Mouse (Mus musculus): ENCODE results near the gene Ap1ar. TPM values are rescaled to one million over a fixed set of nuclear protein-coding genes. Genes with fewer than 3 reads are reported as not detected.
A peak's percentile ranks its signal among the peaks of the same experiment; 100 is the strongest.

Ap1ar gene
- polyA plus RNA-seq, 2 experiments, result 38.2 to 43.1 TPM

DNA sequence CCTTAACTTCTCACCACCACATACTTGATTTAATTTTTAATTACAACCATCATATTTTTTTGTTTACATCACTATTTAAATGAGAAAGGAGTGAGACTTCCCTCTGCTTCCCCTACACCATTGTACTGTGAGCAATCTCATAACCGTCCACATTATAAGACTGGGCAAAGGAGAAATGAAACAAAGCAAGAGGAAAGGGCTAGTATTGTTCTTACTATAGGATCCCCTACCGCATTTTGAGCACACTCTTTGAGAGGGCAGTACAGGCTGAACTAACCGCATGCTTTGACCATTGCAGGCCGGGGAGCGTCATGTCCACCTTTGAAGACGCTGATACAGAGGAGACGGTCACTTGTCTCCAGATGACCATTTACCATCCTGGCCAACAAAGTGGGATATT is 41.1 kb downstream of the Ap1ar start:
- Histone ChIP-seq H3K36me3 (ENCODE audit: control insufficient read depth, insufficient read depth, low read length) (no peaks in the 10 kb centered on the region), H3K4me1 (ENCODE audit: control insufficient read depth, insufficient read depth, low read length) (no peaks in the 10 kb centered on the region; the same call in 1 of the 2 replicates), H3K9ac (ENCODE audit: low read depth, low read length, severe bottlenecking) (no peak overlapping the region), H3K27me3 (ENCODE audit: control insufficient read depth, insufficient read depth, low read length) (no peaks in the 10 kb centered on the region), H3K4me2 (replicated peaks; ENCODE audit: low read depth, low read length, severe bottlenecking) (no peak overlapping the region), H3K9me3 (ENCODE audit: control insufficient read depth, low read length) (no peaks in the 10 kb centered on the region), H3K4me3 (replicated peaks; ENCODE audit: low read length) (no peak overlapping the region), H3K27ac (replicated peaks; ENCODE audit: low read depth, low read length) (no peak overlapping the region)
- 96% methylated on average over 7 of the region's 7 CpGs for WGBS
- ATAC-seq (ENCODE audit: low FRiP score, low read depth) (no peak), DNase-seq (ENCODE audit: low spot score) (no peak)
- TF ChIP-seq POLR2A (IDR thresholded peaks at IDR 0.05; ENCODE audit: borderline replicate concordance, extremely low read depth, insufficient read depth, insufficient read length), result no peak

DNA sequence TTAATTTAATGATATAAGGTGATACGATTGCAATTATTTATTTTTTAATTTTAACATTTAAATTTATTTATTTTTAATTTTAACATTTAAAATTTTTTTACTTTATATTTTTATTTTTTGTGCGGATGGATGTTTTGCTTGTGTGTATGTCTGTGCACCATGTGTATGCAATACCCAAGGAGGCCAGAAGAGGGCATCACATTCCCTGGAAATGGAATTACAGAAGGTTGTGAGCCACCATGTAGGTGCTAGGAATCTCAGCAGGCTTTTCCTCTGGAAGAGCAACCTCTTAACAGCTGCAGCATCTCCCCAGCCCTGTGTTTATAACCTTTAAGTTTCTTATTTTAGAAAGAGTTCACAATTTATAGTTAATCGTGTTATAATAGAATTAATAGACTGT is 41.6 kb downstream of the Ap1ar start:
- Histone ChIP-seq H3K9ac (ENCODE audit: low read depth, low read length, severe bottlenecking) (no peak overlapping the region), H3K27ac (replicated peaks; ENCODE audit: low read depth, low read length) (no peak overlapping the region), H3K4me2 (replicated peaks; ENCODE audit: low read depth, low read length, severe bottlenecking) (no peak overlapping the region), H3K9me3 (ENCODE audit: control insufficient read depth, low read length) (no peaks in the 10 kb centered on the region), H3K36me3 (ENCODE audit: control insufficient read depth, insufficient read depth, low read length) (no peaks in the 10 kb centered on the region), H3K4me3 (replicated peaks; ENCODE audit: low read length) (no peak overlapping the region), H3K4me1 (ENCODE audit: control insufficient read depth, insufficient read depth, low read length) (no peaks in the 10 kb centered on the region; the same call in 1 of the 2 replicates), H3K27me3 (ENCODE audit: control insufficient read depth, insufficient read depth, low read length) (no peaks in the 10 kb centered on the region)
- WGBS, result 94% methylated on average over 3 of the region's 3 CpGs
- DNase-seq (ENCODE audit: low spot score) (no peak), ATAC-seq (ENCODE audit: low FRiP score, low read depth) (no peak)
- no peak for TF ChIP-seq POLR2A (IDR thresholded peaks at IDR 0.05; ENCODE audit: borderline replicate concordance, extremely low read depth, insufficient read depth, insufficient read length)

DNA sequence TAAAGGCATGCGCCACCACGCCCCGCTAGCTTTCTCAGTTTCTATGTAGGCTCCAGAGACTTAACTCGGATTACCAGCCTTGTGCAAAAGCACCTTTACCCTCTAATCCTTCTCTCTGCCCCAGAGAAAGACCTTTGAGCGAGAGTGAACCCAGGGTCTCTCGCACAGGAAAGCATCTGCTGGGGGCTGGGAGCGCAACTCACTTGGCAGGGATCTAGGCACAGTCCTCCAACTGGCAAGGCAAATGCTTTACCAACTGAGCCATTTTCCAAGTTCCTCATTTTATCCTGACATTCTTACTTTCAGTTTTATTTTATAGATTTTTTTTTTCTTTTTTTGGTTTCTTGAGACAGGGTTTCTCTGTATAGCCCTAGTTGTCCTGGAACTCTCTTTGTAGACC is 44.3 kb downstream of the Ap1ar start:
- no peak for DNase-seq (ENCODE audit: low spot score)
- Histone ChIP-seq H3K9ac (ENCODE audit: low read depth, low read length, severe bottlenecking) (no peak overlapping the region), H3K27me3 (ENCODE audit: control insufficient read depth, insufficient read depth, low read length) (peaks cover 18% of the 10 kb centered on the region), H3K9me3 (ENCODE audit: control insufficient read depth, low read length) (no peaks in the 10 kb centered on the region), H3K4me1 (ENCODE audit: control insufficient read depth, insufficient read depth, low read length) (no peaks in the 10 kb centered on the region; the same call in 1 of the 2 replicates), H3K4me3 (replicated peaks; ENCODE audit: low read length) (no peak overlapping the region), H3K27ac (replicated peaks; ENCODE audit: low read depth, low read length) (no peak overlapping the region), H3K36me3 (ENCODE audit: control insufficient read depth, insufficient read depth, low read length) (no peaks in the 10 kb centered on the region), H3K4me2 (replicated peaks; ENCODE audit: low read depth, low read length, severe bottlenecking) (no peak overlapping the region)
- TF ChIP-seq POLR2A (IDR thresholded peaks at IDR 0.05; ENCODE audit: borderline replicate concordance, extremely low read depth, insufficient read depth, insufficient read length), result no peak
- 73% methylated on average over 7 of the region's 7 CpGs for WGBS
- no peak for ATAC-seq (ENCODE audit: low FRiP score, low read depth)

DNA sequence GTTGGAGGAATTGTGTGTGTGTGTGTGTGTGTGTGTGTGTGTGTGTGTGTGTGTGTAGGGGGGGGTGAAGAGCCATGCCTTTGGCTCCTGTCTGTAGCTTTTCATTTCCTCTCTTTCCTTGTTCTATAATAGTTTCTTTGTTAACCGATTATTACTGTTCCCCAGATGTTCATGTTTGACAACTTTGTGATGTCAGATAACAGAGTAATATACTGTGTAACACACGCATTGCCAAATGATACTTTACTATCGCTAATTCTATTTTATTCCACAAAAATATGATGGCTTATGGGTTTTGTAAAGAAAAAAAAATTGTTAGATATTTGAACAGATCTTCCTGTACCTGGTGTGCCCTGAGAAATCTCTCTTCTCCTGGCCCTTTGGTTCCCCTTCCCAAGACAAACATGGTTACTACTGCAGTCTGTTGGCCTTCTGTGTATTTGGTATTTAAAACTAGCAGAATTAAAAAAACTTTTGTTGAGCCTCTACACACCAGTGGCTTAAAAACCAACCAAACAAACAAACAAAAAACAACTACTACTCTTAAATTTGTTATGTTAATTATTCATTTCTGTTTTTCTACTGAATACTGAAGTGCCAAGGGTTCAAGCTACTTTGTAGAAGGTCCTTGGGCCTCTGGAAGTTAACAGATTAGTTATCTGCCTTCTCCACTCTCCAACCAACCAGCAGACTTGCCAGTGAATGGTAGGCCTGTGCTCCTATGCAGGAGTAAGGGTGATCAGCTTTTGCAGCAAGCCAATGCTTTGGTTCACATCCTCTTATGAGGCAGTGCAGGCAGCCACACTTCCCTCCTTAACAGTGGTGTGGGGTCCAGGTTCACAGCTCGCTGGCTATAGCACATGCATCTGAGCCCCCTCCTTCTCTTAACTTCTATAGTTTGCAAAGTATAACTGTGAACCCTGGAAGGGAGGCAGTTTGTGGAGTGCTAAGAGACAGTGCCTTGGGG is 45.4 kb downstream of the Ap1ar start:
- H3K27ac ChIP-seq (replicated peaks; ENCODE audit: low read depth, low read length), result no peak overlapping the region
- WGBS, result 49% methylated on average over 4 of the region's 4 CpGs
- DNase-seq (ENCODE audit: low spot score), result no peak
- H3K27me3 ChIP-seq (ENCODE audit: control insufficient read depth, insufficient read depth, low read length), result peaks cover 22% of the 10 kb centered on the region
- no peak overlapping the region for H3K9ac ChIP-seq (ENCODE audit: low read depth, low read length, severe bottlenecking)
- no peaks in the 10 kb centered on the region; the same call in 1 of the 2 replicates for H3K4me1 ChIP-seq (ENCODE audit: control insufficient read depth, insufficient read depth, low read length)
- H3K4me3 ChIP-seq (replicated peaks; ENCODE audit: low read length), result no peak overlapping the region
- H3K4me2 ChIP-seq (replicated peaks; ENCODE audit: low read depth, low read length, severe bottlenecking), result no peak overlapping the region
- no peak for TF ChIP-seq POLR2A (IDR thresholded peaks at IDR 0.05; ENCODE audit: borderline replicate concordance, extremely low read depth, insufficient read depth, insufficient read length)
- H3K36me3 ChIP-seq (ENCODE audit: control insufficient read depth, insufficient read depth, low read length), result no peaks in the 10 kb centered on the region
- ATAC-seq (ENCODE audit: low FRiP score, low read depth), result no peak
- H3K9me3 ChIP-seq (ENCODE audit: control insufficient read depth, low read length), result no peaks in the 10 kb centered on the region

DNA sequence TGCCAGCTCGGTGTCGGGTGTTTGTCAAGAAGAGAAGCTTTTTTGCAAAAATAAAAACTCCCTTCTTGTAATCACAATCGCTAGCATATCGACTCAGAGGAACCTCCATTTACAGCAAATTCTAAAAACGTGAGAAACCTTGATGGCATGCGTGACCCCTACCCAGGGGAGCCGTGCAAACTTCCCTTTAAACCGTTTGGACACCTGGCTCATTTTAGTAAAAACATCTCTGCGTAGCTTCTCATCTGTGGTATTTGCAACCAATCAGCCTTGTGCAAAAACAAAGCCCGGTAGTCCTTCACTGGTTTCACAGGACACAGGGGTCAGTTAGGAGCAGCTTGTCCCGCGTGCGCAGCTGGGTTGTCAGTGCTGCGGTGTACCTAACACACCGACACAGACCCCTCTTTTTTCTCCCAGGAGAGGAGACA is 46.3 kb downstream of the Ap1ar start:
- no peak for TF ChIP-seq POLR2A (IDR thresholded peaks at IDR 0.05; ENCODE audit: borderline replicate concordance, extremely low read depth, insufficient read depth, insufficient read length)
- DNase-seq (ENCODE audit: low spot score), result no peak
- no peak for ATAC-seq (ENCODE audit: low FRiP score, low read depth)
- Histone ChIP-seq H3K9ac (ENCODE audit: low read depth, low read length, severe bottlenecking) (peak overlapping the region; percentile 56; the same call in 1 of the 2 replicates), H3K9me3 (ENCODE audit: control insufficient read depth, low read length) (no peaks in the 10 kb centered on the region), H3K27me3 (ENCODE audit: control insufficient read depth, insufficient read depth, low read length) (peaks cover 22% of the 10 kb centered on the region), H3K4me3 (replicated peaks; ENCODE audit: low read length) (peak overlapping the region; percentile 59), H3K36me3 (ENCODE audit: control insufficient read depth, insufficient read depth, low read length) (no peaks in the 10 kb centered on the region), H3K4me1 (ENCODE audit: control insufficient read depth, insufficient read depth, low read length) (no peaks in the 10 kb centered on the region; the same call in 1 of the 2 replicates), H3K4me2 (replicated peaks; ENCODE audit: low read depth, low read length, severe bottlenecking) (peak overlapping the region; percentile 99), H3K27ac (replicated peaks; ENCODE audit: low read depth, low read length) (no peak overlapping the region)
- WGBS, result 1% methylated on average over 15 of the region's 15 CpGs
